Mouse (Mus musculus): ENCODE data around the gene Gtpbp4. TPM values are rescaled to one million over a fixed set of nuclear protein-coding genes. Genes with fewer than 3 reads are reported as not detected.
"Not testable (repeated sequence)": the region's sequence is repeated elsewhere in the genome, so short reads cannot be mapped to it uniquely, and the experiment has no call there.

Gtpbp4 gene
- polyA plus RNA-seq, 1 experiment from 2014 or later = 53.2 TPM

- peak overlapping the region; percentile 91 for H3K4me2 ChIP-seq (ENCODE audit: low read depth, low read length)
- H3K4me3 ChIP-seq (ENCODE audit: low read length) = peak overlapping the region; percentile 89
- H3K36me3 ChIP-seq (ENCODE audit: control insufficient read depth, insufficient read depth) = peaks cover 10% of the 10 kb centered on the region
- H3K9ac ChIP-seq (ENCODE audit: low read length) = peak overlapping the region; percentile 86
- H3K27me3 ChIP-seq (ENCODE audit: control insufficient read depth, insufficient read depth, low read length) = no peaks in the 10 kb centered on the region
- 0 out of 2 replicates have a peak, but pooled peaks have one; percentile 15 for ATAC-seq (replicated peaks; ENCODE audit: extremely low read depth, insufficient read depth, low FRiP score)
- WGBS = 2% methylated on average over 33 of the region's 33 CpGs
- no peaks in the 10 kb centered on the region for H3K9me3 ChIP-seq (replicated peaks; ENCODE audit: control insufficient read depth, low read length)
- peak overlapping the region; percentile 56 for H3K27ac ChIP-seq (ENCODE audit: low read length)
- peaks cover 12% of the 10 kb centered on the region for H3K4me1 ChIP-seq (ENCODE audit: control insufficient read depth, insufficient read depth, low read length)
Measured at GRCm38 (mm10) chr13:8995159-8995989, 509 bp downstream of the Gtpbp4 start.

DNA sequence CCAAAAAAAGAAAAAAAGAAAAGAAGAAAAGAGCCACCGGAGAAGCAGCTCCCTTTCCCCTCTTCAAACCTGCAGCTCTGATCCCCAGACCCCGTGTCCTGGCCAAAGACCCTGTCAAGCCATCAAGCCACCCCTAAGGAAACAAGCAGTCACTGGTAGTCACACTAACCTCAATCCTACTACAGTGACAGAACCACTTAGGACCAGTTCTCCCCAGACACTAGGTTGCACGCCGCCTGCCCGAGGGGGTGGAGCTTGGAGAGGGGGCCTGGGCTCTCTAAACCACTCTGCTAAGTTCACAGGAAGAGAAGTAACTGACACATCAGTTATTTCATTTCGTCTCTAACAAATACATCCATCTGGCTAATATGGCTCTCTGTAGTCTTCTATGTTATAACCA lies 3.7 kb downstream of the Gtpbp4 start:
- Histone ChIP-seq H3K4me3 (ENCODE audit: low read length) (no peak overlapping the region), H3K36me3 (ENCODE audit: control insufficient read depth, insufficient read depth) (peaks cover 25% of the 10 kb centered on the region)
- WGBS = 91% methylated on average over 6 of the region's 6 CpGs

GRCm38 (mm10) chr13:8972972-8973371 lies 22.9 kb downstream of the Gtpbp4 start:
- 88% methylated on average over 3 of the region's 3 CpGs for WGBS
- H3K27ac ChIP-seq (ENCODE audit: low read length) = no peak overlapping the region
- no peaks in the 10 kb centered on the region for H3K9me3 ChIP-seq (replicated peaks; ENCODE audit: control insufficient read depth, low read length)
- ATAC-seq (replicated peaks; ENCODE audit: extremely low read depth, insufficient read depth, low FRiP score) = no peak
- H3K27me3 ChIP-seq (ENCODE audit: control insufficient read depth, insufficient read depth, low read length) = no peaks in the 10 kb centered on the region
- H3K4me3 ChIP-seq (ENCODE audit: low read length) = no peak overlapping the region
- no peaks in the 10 kb centered on the region for H3K4me1 ChIP-seq (ENCODE audit: control insufficient read depth, insufficient read depth, low read length)
- no peak overlapping the region for H3K9ac ChIP-seq (ENCODE audit: low read length)
- peaks cover 72% of the 10 kb centered on the region for H3K36me3 ChIP-seq (ENCODE audit: control insufficient read depth, insufficient read depth)
- H3K4me2 ChIP-seq (ENCODE audit: low read depth, low read length) = no peak overlapping the region

More for the DNA sequence above, 3.7 kb downstream of the Gtpbp4 start:
- Histone ChIP-seq H3K4me2 (ENCODE audit: low read depth, low read length) (no peak overlapping the region), H3K27me3 (ENCODE audit: control insufficient read depth, insufficient read depth, low read length) (no peaks in the 10 kb centered on the region), H3K4me1 (ENCODE audit: control insufficient read depth, insufficient read depth, low read length) (peaks cover 12% of the 10 kb centered on the region), H3K27ac (ENCODE audit: low read length) (no peak overlapping the region), H3K9me3 (replicated peaks; ENCODE audit: control insufficient read depth, low read length) (no peaks in the 10 kb centered on the region), H3K9ac (ENCODE audit: low read length) (no peak overlapping the region)
- ATAC-seq (replicated peaks; ENCODE audit: extremely low read depth, insufficient read depth, low FRiP score) = no peak

DNA sequence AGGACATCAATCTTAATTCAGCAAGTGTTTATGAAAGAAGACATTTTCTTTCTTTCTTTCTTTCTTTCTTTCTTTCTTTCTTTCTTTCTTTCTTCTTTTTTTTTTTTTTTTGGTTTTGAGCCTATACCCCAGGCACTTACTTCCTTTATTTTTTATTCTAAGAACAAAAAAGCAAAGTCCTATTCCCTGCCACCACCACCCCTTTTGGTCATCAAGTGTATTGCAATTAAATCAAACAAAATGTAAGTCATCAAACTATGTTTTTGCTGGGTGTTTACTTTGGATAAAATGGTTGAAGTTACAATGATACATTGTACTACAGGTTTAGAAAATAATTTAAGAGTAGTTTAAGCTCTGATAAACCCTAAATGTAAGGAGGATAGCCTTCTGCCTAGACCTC lies 23.5 kb downstream of the Gtpbp4 start:
- Histone ChIP-seq H3K36me3 (ENCODE audit: control insufficient read depth, insufficient read depth) (peaks cover 73% of the 10 kb centered on the region), H3K4me3 (ENCODE audit: low read length) (no peak overlapping the region), H3K4me2 (ENCODE audit: low read depth, low read length) (no peak overlapping the region), H3K9me3 (replicated peaks; ENCODE audit: control insufficient read depth, low read length) (no peaks in the 10 kb centered on the region), H3K27me3 (ENCODE audit: control insufficient read depth, insufficient read depth, low read length) (no peaks in the 10 kb centered on the region), H3K27ac (ENCODE audit: low read length) (no peak overlapping the region), H3K4me1 (ENCODE audit: control insufficient read depth, insufficient read depth, low read length) (no peaks in the 10 kb centered on the region), H3K9ac (ENCODE audit: low read length) (no peak overlapping the region)
- no peak for ATAC-seq (replicated peaks; ENCODE audit: extremely low read depth, insufficient read depth, low FRiP score)

- Histone ChIP-seq H3K4me2 (ENCODE audit: low read depth, low read length) (no peak overlapping the region), H3K9ac (ENCODE audit: low read length) (no peak overlapping the region), H3K4me3 (ENCODE audit: low read length) (no peak overlapping the region), H3K9me3 (replicated peaks; ENCODE audit: control insufficient read depth, low read length) (peaks cover 4% of the 10 kb centered on the region; the same call in 1 of the 2 replicates), H3K27me3 (ENCODE audit: control insufficient read depth, insufficient read depth, low read length) (no peaks in the 10 kb centered on the region), H3K4me1 (ENCODE audit: control insufficient read depth, insufficient read depth, low read length) (no peaks in the 10 kb centered on the region), H3K27ac (ENCODE audit: low read length) (no peak overlapping the region), H3K36me3 (ENCODE audit: control insufficient read depth, insufficient read depth) (peaks cover 32% of the 10 kb centered on the region)
- 90% methylated on average over 8 of the region's 8 CpGs for WGBS
- no peak for ATAC-seq (replicated peaks; ENCODE audit: extremely low read depth, insufficient read depth, low FRiP score)
Measured at GRCm38 (mm10) chr13:8967742-8968141, 28.1 kb downstream of the Gtpbp4 start.

GRCm38 (mm10) chr13:8965224-8965623 lies 30.7 kb downstream of the Gtpbp4 start:
- Histone ChIP-seq H3K27me3 (ENCODE audit: control insufficient read depth, insufficient read depth, low read length) (no peaks in the 10 kb centered on the region), H3K9ac (ENCODE audit: low read length) (no peak overlapping the region), H3K9me3 (replicated peaks; ENCODE audit: control insufficient read depth, low read length) (peaks cover 4% of the 10 kb centered on the region; the same call in 1 of the 2 replicates), H3K4me2 (ENCODE audit: low read depth, low read length) (no peak overlapping the region), H3K36me3 (ENCODE audit: control insufficient read depth, insufficient read depth) (peaks cover 17% of the 10 kb centered on the region), H3K27ac (ENCODE audit: low read length) (no peak overlapping the region), H3K4me3 (ENCODE audit: low read length) (no peak overlapping the region), H3K4me1 (ENCODE audit: control insufficient read depth, insufficient read depth, low read length) (peaks cover 9% of the 10 kb centered on the region)
- WGBS = 87% methylated on average over 5 of the region's 5 CpGs
- no peak for ATAC-seq (replicated peaks; ENCODE audit: extremely low read depth, insufficient read depth, low FRiP score)

DNA sequence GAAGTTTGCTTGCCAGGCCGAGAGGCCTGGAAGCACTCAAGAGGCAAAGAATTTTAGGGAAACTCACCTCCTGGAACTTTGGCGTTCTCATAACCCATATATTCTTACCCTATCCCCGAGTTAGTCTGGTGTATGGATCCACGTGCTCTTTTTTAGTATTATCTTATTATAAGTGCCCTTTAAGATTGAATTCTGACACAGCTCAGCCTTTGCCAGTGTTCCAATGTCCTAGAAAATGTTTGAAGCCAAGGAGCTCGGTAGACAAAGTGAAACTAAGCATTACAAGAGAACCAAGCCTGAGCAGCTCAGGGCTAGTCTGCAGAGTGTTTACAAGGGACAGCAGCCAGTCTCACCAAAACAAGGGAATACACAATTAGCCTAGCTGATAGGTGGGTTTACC lies 33.6 kb downstream of the Gtpbp4 start:
- not testable (repeated sequence) for ATAC-seq (replicated peaks; ENCODE audit: extremely low read depth, insufficient read depth, low FRiP score)

DNA sequence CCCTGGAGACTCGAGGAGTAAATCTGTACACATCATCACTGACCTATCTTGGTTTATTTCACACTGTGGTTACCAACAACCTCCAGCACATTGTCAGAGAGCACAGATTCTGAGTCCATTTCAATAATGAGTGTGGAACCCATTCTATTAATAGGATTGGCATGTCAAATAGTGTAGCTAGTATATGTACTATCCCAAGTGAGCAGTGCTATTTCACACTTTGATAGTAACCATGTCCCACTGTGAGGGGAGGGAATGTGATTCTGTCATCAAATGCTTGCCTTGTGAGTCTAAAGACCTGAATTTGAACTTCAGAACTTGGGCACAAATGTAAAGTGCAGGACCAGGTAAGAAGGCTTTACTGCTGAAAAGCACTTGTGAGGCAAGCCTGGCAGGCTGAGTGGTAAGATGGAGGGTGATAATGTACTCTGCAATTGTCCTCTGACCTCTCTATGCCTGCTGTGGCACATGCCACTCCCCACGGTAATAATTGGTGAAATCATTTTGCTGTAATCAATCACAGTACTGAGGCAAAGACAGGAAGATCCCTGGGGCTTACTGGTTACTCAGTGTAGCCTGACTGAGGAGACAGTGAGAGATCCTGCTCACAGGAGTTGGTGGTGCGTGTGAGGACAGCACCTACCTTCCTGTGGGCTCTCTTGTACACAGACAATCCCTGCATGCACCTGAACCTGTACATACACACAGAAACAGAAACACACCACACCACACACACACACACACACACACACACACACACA lies 34.6 kb downstream of the Gtpbp4 start:
- peak; percentile 60; the same call in 1 of the 2 replicates for ATAC-seq (replicated peaks; ENCODE audit: extremely low read depth, insufficient read depth, low FRiP score)
- 57% methylated on average over 3 of the region's 3 CpGs for WGBS

More for the DNA sequence above, 33.6 kb downstream of the Gtpbp4 start:
- 30% methylated on average over 5 of the region's 5 CpGs for WGBS
- H3K9ac ChIP-seq (ENCODE audit: low read length); H3K36me3 ChIP-seq (ENCODE audit: control insufficient read depth, insufficient read depth); H3K27me3 ChIP-seq (ENCODE audit: control insufficient read depth, insufficient read depth, low read length); H3K4me1 ChIP-seq (ENCODE audit: control insufficient read depth, insufficient read depth, low read length); H3K9me3 ChIP-seq (replicated peaks; ENCODE audit: control insufficient read depth, low read length); H3K4me3 ChIP-seq (ENCODE audit: low read length): not testable (repeated sequence)
- H3K27ac ChIP-seq (ENCODE audit: low read length) = peak overlapping the region; percentile 55; the same call in 1 of the 2 replicates
- peak overlapping the region; percentile 29 for H3K4me2 ChIP-seq (ENCODE audit: low read depth, low read length)

GRCm38 (mm10) chr13:8959554-8959953 lies 36.3 kb downstream of the Gtpbp4 start:
- not testable (repeated sequence) for H3K27ac ChIP-seq (ENCODE audit: low read length); H3K9ac ChIP-seq (ENCODE audit: low read length); H3K4me3 ChIP-seq (ENCODE audit: low read length); H3K36me3 ChIP-seq (ENCODE audit: control insufficient read depth, insufficient read depth); H3K27me3 ChIP-seq (ENCODE audit: control insufficient read depth, insufficient read depth, low read length); H3K4me1 ChIP-seq (ENCODE audit: control insufficient read depth, insufficient read depth, low read length); H3K9me3 ChIP-seq (replicated peaks; ENCODE audit: control insufficient read depth, low read length); H3K4me2 ChIP-seq (ENCODE audit: low read depth, low read length); ATAC-seq (replicated peaks; ENCODE audit: extremely low read depth, insufficient read depth, low FRiP score)
- 64% methylated on average over 5 of the region's 6 CpGs for WGBS

More for the DNA sequence above, 34.6 kb downstream of the Gtpbp4 start:
- not testable (repeated sequence) for H3K9me3 ChIP-seq (replicated peaks; ENCODE audit: control insufficient read depth, low read length); H3K36me3 ChIP-seq (ENCODE audit: control insufficient read depth, insufficient read depth); H3K4me3 ChIP-seq (ENCODE audit: low read length); H3K4me1 ChIP-seq (ENCODE audit: control insufficient read depth, insufficient read depth, low read length); H3K9ac ChIP-seq (ENCODE audit: low read length); H3K4me2 ChIP-seq (ENCODE audit: low read depth, low read length); H3K27me3 ChIP-seq (ENCODE audit: control insufficient read depth, insufficient read depth, low read length)
- H3K27ac ChIP-seq (ENCODE audit: low read length) = peak overlapping the region; percentile 65
